ENCODE assay signal across 8 mouse cellular contexts in genomic region chr11:116490232-116491107, GRCm38 (mm10). TPM values are rescaled to one million over a fixed set of nuclear protein-coding genes. Genes with fewer than 3 reads are reported as not detected.
A peak's percentile ranks its signal among the peaks of the same experiment; 100 is the strongest.
DNase-seq lines count a peak whose midpoint lies in the region; ATAC-seq lines count a peak whose summit lies in the region.

No protein-coding gene starts in this region.

- under 1% methylated on average over 62 of the region's 62 CpGs for WGBS in hindbrain, embryonic 15.5 days

- H3K9me3 ChIP-seq in hindbrain, embryonic 15.5 days = no peaks in the 10 kb centered on the region

- peak; percentile 93 for DNase-seq in WW6 (ENCODE audit: low read depth, low spot score)
- DNase-seq in cerebellum, postnatal 36 days = peak; percentile 85 to 86
- peak; percentile 86 to 89 for DNase-seq in frontal cortex, postnatal 36 days (ENCODE audit: low spot score in 2 of 2)
- DNase-seq in layer of hippocampus, postnatal 36 days = peak; percentile 87 to 91
- DNase-seq in lung, postnatal 36 days = peak; percentile 93
- peak; percentile 96 for DNase-seq in retina, embryonic 14.5 days (ENCODE audit: low spot score)
- peak; percentile 87 to 88 for DNase-seq in thymus, postnatal 36 days

- peak overlapping the region; percentile 72 for H3K4me2 ChIP-seq in hindbrain, embryonic 15.5 days

- peak overlapping the region; percentile 79 for H3K9ac ChIP-seq in hindbrain, embryonic 15.5 days

- peak; percentile 94 for ATAC-seq in hindbrain, embryonic 15.5 days (ENCODE audit: low FRiP score, low read depth)

- peaks cover 7% of the 10 kb centered on the region for H3K36me3 ChIP-seq in hindbrain, embryonic 15.5 days

- no peaks in the 10 kb centered on the region for H3K27me3 ChIP-seq in hindbrain, embryonic 15.5 days

- peaks cover 22% of the 10 kb centered on the region for H3K4me1 ChIP-seq in hindbrain, embryonic 15.5 days (replicated peaks)

- H3K4me3 ChIP-seq in hindbrain, embryonic 15.5 days = peak overlapping the region; percentile 75

- peak overlapping the region; percentile 84 for H3K27ac ChIP-seq in hindbrain, embryonic 15.5 days (replicated peaks)

RNA-seq across cellular contexts. Expression of gene Prpsap1, which starts 3.5 kb away (rescaled TPM):
- 181 and 186 TPM in 2 replicates for polyA plus RNA-seq in hindbrain, embryonic 15.5 days (2015; fragmentation: Nextera tagmentation; extraction: Ambion mirVana)
- total RNA-seq in layer of hippocampus, postnatal 36 days (2021) = 10 to 100 TPM; 93.0 to 93.3 TPM

RNA-seq across cellular contexts. Expression of gene Qrich2, which starts 24.4 kb away (rescaled TPM):
- polyA plus RNA-seq in hindbrain, embryonic 15.5 days (2015; fragmentation: Nextera tagmentation; extraction: Ambion mirVana) = 0.07 and 0.47 TPM in 2 replicates
- not detected for total RNA-seq in layer of hippocampus, postnatal 36 days (2021)

RNA-seq across cellular contexts. Expression of gene Sphk1, which starts 40.3 kb away (rescaled TPM):
- 8.4 and 11.0 TPM in 2 replicates for polyA plus RNA-seq in hindbrain, embryonic 15.5 days (2015; fragmentation: Nextera tagmentation; extraction: Ambion mirVana)
- total RNA-seq in layer of hippocampus, postnatal 36 days (2021) = 1 to 10 TPM; 1.3 to 2.4 TPM

RNA-seq across cellular contexts. Expression of gene Ubald2, which starts 56.6 kb away (rescaled TPM):
- polyA plus RNA-seq in hindbrain, embryonic 15.5 days (2015; fragmentation: Nextera tagmentation; extraction: Ambion mirVana) = 42.7 and 44.3 TPM in 2 replicates
- total RNA-seq in layer of hippocampus, postnatal 36 days (2021) = 10 to 100 TPM; 37.4 to 38.0 TPM

Comparison
In these comparisons a context has a peak if more than half of its experiments do, and no peak if none do; other contexts are left out.
1. Peak in every context shown above with its lines: DNase-seq, ATAC-seq, H3K4me3 ChIP-seq and H3K27ac ChIP-seq.